Mouse (Mus musculus): ENCODE data around the gene Golga3. TPM values are rescaled to one million over a fixed set of nuclear protein-coding genes. Genes with fewer than 3 reads are reported as not detected.

The Golga3 gene
- polyA plus RNA-seq, 1 experiment from 2014 or later: 28.2 TPM

DNA sequence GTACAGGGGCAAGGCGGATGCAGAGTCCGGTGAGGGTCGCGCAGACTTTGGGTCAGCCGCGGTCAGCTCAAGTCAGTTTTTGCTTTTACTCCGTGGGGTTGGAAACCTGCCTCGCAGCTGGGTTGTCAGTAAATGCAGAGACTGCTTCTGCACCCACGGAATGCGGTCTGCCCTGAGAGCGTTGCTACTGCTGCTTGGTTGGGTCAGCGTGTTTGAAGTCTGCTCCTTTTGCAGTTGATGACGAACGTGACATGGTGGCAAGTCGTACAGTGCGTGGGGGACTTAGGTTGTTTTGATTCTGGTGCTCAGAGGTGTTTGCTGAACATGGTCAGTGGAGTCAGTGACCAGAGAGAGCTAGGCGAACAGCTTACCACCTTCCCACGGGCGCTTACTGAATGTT is 520 bp downstream of the Golga3 start:
- peak; percentile 25 for DNase-seq (ENCODE audit: low spot score)
- Histone ChIP-seq H3K27me3 (ENCODE audit: control insufficient read depth, insufficient read depth, low read length) (no peaks in the 10 kb centered on the region), H3K9ac (peak overlapping the region; percentile 94), H3K36me3 (replicated peaks; ENCODE audit: control insufficient read depth, insufficient read depth) (peaks cover 21% of the 10 kb centered on the region), H3K9me3 (ENCODE audit: control insufficient read depth, low read length) (no peaks in the 10 kb centered on the region), H3K27ac (peak overlapping the region; percentile 86), H3K4me1 (replicated peaks; ENCODE audit: control insufficient read depth, insufficient read depth, low read length) (peaks cover 9% of the 10 kb centered on the region; the same call in 1 of the 2 replicates), H3K4me3 (replicated peaks; ENCODE audit: low read length) (peak overlapping the region; percentile 98), H3K4me2 (replicated peaks) (peak overlapping the region; percentile 77)
- 4% methylated on average over 19 of the region's 19 CpGs for WGBS
- no peak; the same call in 1 of the 2 replicates for ATAC-seq (ENCODE audit: low FRiP score)

- peaks cover 9% of the 10 kb centered on the region; the same call in 1 of the 2 replicates for H3K4me1 ChIP-seq (replicated peaks; ENCODE audit: control insufficient read depth, insufficient read depth, low read length)
- H3K9ac ChIP-seq: no peak overlapping the region
- 89% methylated on average over 2 of the region's 2 CpGs for WGBS
- H3K4me2 ChIP-seq (replicated peaks): no peak overlapping the region
- ATAC-seq (ENCODE audit: low FRiP score) (no peak), DNase-seq (ENCODE audit: low spot score) (no peak)
- H3K9me3 ChIP-seq (ENCODE audit: control insufficient read depth, low read length): no peaks in the 10 kb centered on the region
- no peak overlapping the region for H3K4me3 ChIP-seq (replicated peaks; ENCODE audit: low read length)
- peaks cover 22% of the 10 kb centered on the region for H3K36me3 ChIP-seq (replicated peaks; ENCODE audit: control insufficient read depth, insufficient read depth)
- H3K27ac ChIP-seq: no peak overlapping the region
- H3K27me3 ChIP-seq (ENCODE audit: control insufficient read depth, insufficient read depth, low read length): no peaks in the 10 kb centered on the region
Observed at GRCm38 (mm10) chr5:110178628-110179027, 2.1 kb downstream of the Golga3 start.

GRCm38 (mm10) chr5:110181716-110182115 is 5.2 kb downstream of the Golga3 start:
- no peaks in the 10 kb centered on the region for H3K9me3 ChIP-seq (ENCODE audit: control insufficient read depth, low read length)
- DNase-seq (ENCODE audit: low spot score) (no peak), ATAC-seq (ENCODE audit: low FRiP score) (no peak)
- H3K27me3 ChIP-seq (ENCODE audit: control insufficient read depth, insufficient read depth, low read length): no peaks in the 10 kb centered on the region
- no peak overlapping the region for H3K27ac ChIP-seq
- peaks cover 9% of the 10 kb centered on the region; the same call in 1 of the 2 replicates for H3K4me1 ChIP-seq (replicated peaks; ENCODE audit: control insufficient read depth, insufficient read depth, low read length)
- H3K36me3 ChIP-seq (replicated peaks; ENCODE audit: control insufficient read depth, insufficient read depth): peaks cover 50% of the 10 kb centered on the region
- 95% methylated on average over 5 of the region's 5 CpGs for WGBS
- H3K4me3 ChIP-seq (replicated peaks; ENCODE audit: low read length): no peak overlapping the region
- H3K9ac ChIP-seq: no peak overlapping the region
- no peak overlapping the region for H3K4me2 ChIP-seq (replicated peaks)

DNA sequence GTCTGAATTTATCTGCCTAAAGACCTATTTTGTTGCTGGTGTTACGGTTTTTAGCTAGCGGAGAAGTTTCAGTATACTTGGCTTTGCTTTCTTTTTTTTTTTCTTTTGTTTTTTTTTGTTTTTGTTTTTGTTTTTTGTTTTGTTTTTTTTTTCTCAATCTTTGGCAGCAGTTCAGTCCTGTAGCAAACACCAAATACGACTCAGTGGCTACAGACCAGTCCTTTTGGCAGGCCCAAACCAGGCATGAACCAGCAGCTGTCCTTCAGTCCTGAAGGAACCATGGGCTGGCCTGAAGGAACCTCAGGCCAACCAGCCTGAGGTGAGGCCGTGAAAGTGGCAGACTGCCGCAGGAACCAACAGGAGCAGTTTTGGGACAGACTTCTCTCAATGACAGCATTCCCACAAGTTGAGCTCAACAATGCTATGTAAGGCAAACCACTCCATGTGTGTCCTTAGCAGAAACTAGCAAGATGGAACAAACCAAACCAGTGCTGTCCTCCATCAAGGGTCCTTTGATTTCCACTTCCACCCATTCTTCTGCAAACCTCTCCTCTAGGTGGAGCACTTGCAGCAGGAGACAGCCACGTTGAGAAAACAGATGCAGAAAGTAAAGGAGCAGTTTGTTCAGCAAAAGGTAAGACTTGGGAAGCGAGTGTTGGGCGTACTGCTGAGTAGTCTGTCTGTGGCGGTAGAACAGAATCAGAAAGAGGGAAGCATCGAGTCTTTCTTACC is 26.8 kb downstream of the Golga3 start:
- WGBS: 88% methylated on average over 10 of the region's 10 CpGs
- no peaks in the 10 kb centered on the region for H3K9me3 ChIP-seq (ENCODE audit: control insufficient read depth, low read length)
- no peak overlapping the region for H3K4me3 ChIP-seq (replicated peaks; ENCODE audit: low read length)
- H3K27ac ChIP-seq: no peak overlapping the region
- DNase-seq (ENCODE audit: low spot score): no peak
- no peak overlapping the region for H3K9ac ChIP-seq
- no peaks in the 10 kb centered on the region for H3K4me1 ChIP-seq (replicated peaks; ENCODE audit: control insufficient read depth, insufficient read depth, low read length)
- H3K36me3 ChIP-seq (replicated peaks; ENCODE audit: control insufficient read depth, insufficient read depth): peaks cover 85% of the 10 kb centered on the region
- H3K4me2 ChIP-seq (replicated peaks): no peak overlapping the region
- H3K27me3 ChIP-seq (ENCODE audit: control insufficient read depth, insufficient read depth, low read length): no peaks in the 10 kb centered on the region
- no peak for ATAC-seq (ENCODE audit: low FRiP score)

- Histone ChIP-seq H3K9ac (no peak overlapping the region), H3K27ac (no peak overlapping the region), H3K9me3 (ENCODE audit: control insufficient read depth, low read length) (no peaks in the 10 kb centered on the region), H3K4me2 (replicated peaks) (no peak overlapping the region), H3K36me3 (replicated peaks; ENCODE audit: control insufficient read depth, insufficient read depth) (peaks cover 97% of the 10 kb centered on the region), H3K4me1 (replicated peaks; ENCODE audit: control insufficient read depth, insufficient read depth, low read length) (no peaks in the 10 kb centered on the region), H3K4me3 (replicated peaks; ENCODE audit: low read length) (no peak overlapping the region), H3K27me3 (ENCODE audit: control insufficient read depth, insufficient read depth, low read length) (no peaks in the 10 kb centered on the region)
- DNase-seq (ENCODE audit: low spot score): no peak
- 84% methylated on average over 6 of the region's 6 CpGs for WGBS
- no peak for ATAC-seq (ENCODE audit: low FRiP score)
Observed at GRCm38 (mm10) chr5:110204777-110205176, 28.3 kb downstream of the Golga3 start.

DNA sequence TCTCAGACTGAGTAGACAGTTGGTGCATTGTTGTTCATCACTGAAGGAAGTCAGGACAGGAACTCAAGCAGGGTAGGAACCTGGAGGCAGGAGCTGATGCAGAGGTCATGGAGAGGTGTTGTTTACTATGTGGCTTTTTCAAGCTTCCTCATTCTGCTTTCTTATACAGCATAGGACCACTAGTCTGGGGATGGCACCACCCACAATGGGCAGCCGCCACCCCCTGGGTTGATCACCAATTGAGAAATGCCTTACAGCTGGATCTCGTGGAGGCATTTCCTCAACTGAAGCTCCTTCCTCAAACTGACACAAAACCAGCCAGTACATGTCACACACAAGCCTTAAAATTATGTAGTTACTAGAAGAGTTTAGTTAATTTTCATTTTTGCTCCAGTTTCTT is 34.8 kb downstream of the Golga3 start:
- no peak overlapping the region for H3K4me3 ChIP-seq (replicated peaks; ENCODE audit: low read length)
- no peaks in the 10 kb centered on the region for H3K9me3 ChIP-seq (ENCODE audit: control insufficient read depth, low read length)
- ATAC-seq (ENCODE audit: low FRiP score) (no peak), DNase-seq (ENCODE audit: low spot score) (no peak)
- no peaks in the 10 kb centered on the region for H3K27me3 ChIP-seq (ENCODE audit: control insufficient read depth, insufficient read depth, low read length)
- H3K4me2 ChIP-seq (replicated peaks): no peak overlapping the region
- H3K9ac ChIP-seq: no peak overlapping the region
- H3K36me3 ChIP-seq (replicated peaks; ENCODE audit: control insufficient read depth, insufficient read depth): peaks cover 98% of the 10 kb centered on the region
- no peaks in the 10 kb centered on the region for H3K4me1 ChIP-seq (replicated peaks; ENCODE audit: control insufficient read depth, insufficient read depth, low read length)
- H3K27ac ChIP-seq: no peak overlapping the region
- WGBS: 92% methylated on average over 2 of the region's 2 CpGs

- Histone ChIP-seq H3K4me2 (replicated peaks) (no peak overlapping the region), H3K27ac (no peak overlapping the region), H3K9me3 (ENCODE audit: control insufficient read depth, low read length) (no peaks in the 10 kb centered on the region), H3K4me3 (replicated peaks; ENCODE audit: low read length) (no peak overlapping the region), H3K9ac (no peak overlapping the region), H3K27me3 (ENCODE audit: control insufficient read depth, insufficient read depth, low read length) (no peaks in the 10 kb centered on the region), H3K36me3 (replicated peaks; ENCODE audit: control insufficient read depth, insufficient read depth) (peaks cover 99% of the 10 kb centered on the region), H3K4me1 (replicated peaks; ENCODE audit: control insufficient read depth, insufficient read depth, low read length) (no peaks in the 10 kb centered on the region)
- 96% methylated on average over 3 of the region's 3 CpGs for WGBS
- no peak for DNase-seq (ENCODE audit: low spot score)
- no peak for ATAC-seq (ENCODE audit: low FRiP score)
Observed at GRCm38 (mm10) chr5:110216780-110217179, 40.3 kb downstream of the Golga3 start.

- Histone ChIP-seq H3K27me3 (ENCODE audit: control insufficient read depth, insufficient read depth, low read length) (no peaks in the 10 kb centered on the region), H3K4me3 (replicated peaks; ENCODE audit: low read length) (no peak overlapping the region), H3K9me3 (ENCODE audit: control insufficient read depth, low read length) (no peaks in the 10 kb centered on the region), H3K27ac (no peak overlapping the region), H3K4me1 (replicated peaks; ENCODE audit: control insufficient read depth, insufficient read depth, low read length) (no peaks in the 10 kb centered on the region), H3K9ac (no peak overlapping the region), H3K36me3 (replicated peaks; ENCODE audit: control insufficient read depth, insufficient read depth) (peaks cover 95% of the 10 kb centered on the region), H3K4me2 (replicated peaks) (no peak overlapping the region)
- WGBS: 95% methylated on average over 4 of the region's 4 CpGs
- no peak for DNase-seq (ENCODE audit: low spot score)
- no peak for ATAC-seq (ENCODE audit: low FRiP score)
Observed at GRCm38 (mm10) chr5:110220331-110220730, 43.8 kb downstream of the Golga3 start.

GRCm38 (mm10) chr5:110222757-110223156 is 46.3 kb downstream of the Golga3 start:
- H3K4me2 ChIP-seq (replicated peaks): no peak overlapping the region
- H3K4me1 ChIP-seq (replicated peaks; ENCODE audit: control insufficient read depth, insufficient read depth, low read length): no peaks in the 10 kb centered on the region
- DNase-seq (ENCODE audit: low spot score) (no peak), ATAC-seq (ENCODE audit: low FRiP score) (no peak)
- H3K9ac ChIP-seq: no peak overlapping the region
- WGBS: 83% methylated on average over 6 of the region's 6 CpGs
- no peak overlapping the region for H3K4me3 ChIP-seq (replicated peaks; ENCODE audit: low read length)
- H3K36me3 ChIP-seq (replicated peaks; ENCODE audit: control insufficient read depth, insufficient read depth): peaks cover 93% of the 10 kb centered on the region
- H3K9me3 ChIP-seq (ENCODE audit: control insufficient read depth, low read length): no peaks in the 10 kb centered on the region
- H3K27me3 ChIP-seq (ENCODE audit: control insufficient read depth, insufficient read depth, low read length): no peaks in the 10 kb centered on the region
- no peak overlapping the region for H3K27ac ChIP-seq
